Mouse (Mus musculus): Measurements from ENCODE around the gene Oog4. TPM values are rescaled to one million over a fixed set of nuclear protein-coding genes. Genes with fewer than 3 reads are reported as not detected.
"Not testable (repeated sequence)": the region's sequence is repeated elsewhere in the genome, so short reads cannot be mapped to it uniquely, and the experiment has no call there.

Oog4 gene
- polyA plus RNA-seq (2014; fragmentation: Nextera tagmentation; extraction: Ambion mirVana) = not detected in 2 replicates

DNA sequence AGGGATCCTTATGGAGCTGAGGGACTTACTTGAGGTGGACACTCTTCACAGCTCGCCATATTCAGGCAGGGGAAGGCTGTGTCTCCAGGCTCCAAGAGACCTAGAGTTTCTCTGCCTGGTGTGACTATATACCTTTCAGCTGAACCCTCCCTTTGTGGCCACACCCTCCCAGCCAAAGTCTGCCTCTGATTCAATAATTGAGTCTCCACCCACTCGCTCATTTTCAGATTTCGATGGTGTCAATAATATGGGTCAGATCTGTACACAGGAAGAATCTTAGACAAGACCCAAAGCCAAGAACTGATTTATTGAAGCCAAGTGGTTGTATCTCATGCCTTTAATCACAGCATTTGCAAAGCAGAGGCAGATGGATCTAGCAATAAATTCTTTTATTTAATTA lies at the start of gene Oog4:
Oog4 (minus strand) TSS at position 101 of the 400 bp plus-strand sequence.
- no peaks in the 10 kb centered on the region for H3K9me3 ChIP-seq (ENCODE audit: control insufficient read depth, low read depth, low read length)
- WGBS = 84% methylated on average over 3 of the region's 3 CpGs
- no peak within 1 kb of the TSS for H3K4me3 ChIP-seq (ENCODE audit: low read depth, low read length)
- no peaks in the 10 kb centered on the region for H3K4me1 ChIP-seq (ENCODE audit: control insufficient read depth, insufficient read depth, low read length)
- no peak within 1 kb of the TSS for H3K4me2 ChIP-seq (replicated peaks; ENCODE audit: low read depth, low read length)
- H3K27ac ChIP-seq (ENCODE audit: low read length) = no peak within 1 kb of the TSS
- no peaks in the 10 kb centered on the region for H3K36me3 ChIP-seq (ENCODE audit: control insufficient read depth, insufficient read depth, low read length)
- H3K9ac ChIP-seq (replicated peaks; ENCODE audit: low read depth, low read length) = no peak within 1 kb of the TSS
- no peaks in the 10 kb centered on the region for H3K27me3 ChIP-seq (ENCODE audit: control insufficient read depth, insufficient read depth, low read length)
- no peak for ATAC-seq (ENCODE audit: insufficient number of reproducible peaks, insufficient read depth, low FRiP score, low read depth)

GRCm38 (mm10) chr4:143426770-143427169 lies 23.4 kb downstream of the Oog4 start:
- not testable (repeated sequence) for H3K9me3 ChIP-seq (ENCODE audit: control insufficient read depth, low read depth, low read length); H3K36me3 ChIP-seq (ENCODE audit: control insufficient read depth, insufficient read depth, low read length); H3K9ac ChIP-seq (replicated peaks; ENCODE audit: low read depth, low read length); H3K4me2 ChIP-seq (replicated peaks; ENCODE audit: low read depth, low read length); H3K27me3 ChIP-seq (ENCODE audit: control insufficient read depth, insufficient read depth, low read length); H3K4me3 ChIP-seq (ENCODE audit: low read depth, low read length); H3K4me1 ChIP-seq (ENCODE audit: control insufficient read depth, insufficient read depth, low read length); H3K27ac ChIP-seq (ENCODE audit: low read length)
- WGBS = 59% methylated on average over 5 of the region's 5 CpGs
- ATAC-seq (ENCODE audit: insufficient number of reproducible peaks, insufficient read depth, low FRiP score, low read depth) = peak; percentile 23; the same call in 1 of the 2 replicates

- Histone ChIP-seq H3K4me3 (ENCODE audit: low read depth, low read length) (no peak overlapping the region), H3K9ac (replicated peaks; ENCODE audit: low read depth, low read length) (no peak overlapping the region), H3K27me3 (ENCODE audit: control insufficient read depth, insufficient read depth, low read length) (no peaks in the 10 kb centered on the region), H3K36me3 (ENCODE audit: control insufficient read depth, insufficient read depth, low read length) (peaks cover 31% of the 10 kb centered on the region), H3K4me2 (replicated peaks; ENCODE audit: low read depth, low read length) (no peak overlapping the region), H3K4me1 (ENCODE audit: control insufficient read depth, insufficient read depth, low read length) (no peaks in the 10 kb centered on the region), H3K27ac (ENCODE audit: low read length) (no peak overlapping the region), H3K9me3 (ENCODE audit: control insufficient read depth, low read depth, low read length) (no peaks in the 10 kb centered on the region)
- 95% methylated on average over 3 of the region's 3 CpGs for WGBS
- ATAC-seq (ENCODE audit: insufficient number of reproducible peaks, insufficient read depth, low FRiP score, low read depth) = no peak
These were observed 36.0 kb downstream of the Oog4 start for GRCm38 (mm10) chr4:143414121-143414520.

- Histone ChIP-seq H3K9me3 (ENCODE audit: control insufficient read depth, low read depth, low read length) (no peaks in the 10 kb centered on the region), H3K4me2 (replicated peaks; ENCODE audit: low read depth, low read length) (no peak overlapping the region), H3K27ac (ENCODE audit: low read length) (no peak overlapping the region), H3K27me3 (ENCODE audit: control insufficient read depth, insufficient read depth, low read length) (no peaks in the 10 kb centered on the region), H3K9ac (replicated peaks; ENCODE audit: low read depth, low read length) (no peak overlapping the region), H3K4me3 (ENCODE audit: low read depth, low read length) (no peak overlapping the region), H3K4me1 (ENCODE audit: control insufficient read depth, insufficient read depth, low read length) (no peaks in the 10 kb centered on the region), H3K36me3 (ENCODE audit: control insufficient read depth, insufficient read depth, low read length) (peaks cover 26% of the 10 kb centered on the region)
- ATAC-seq (ENCODE audit: insufficient number of reproducible peaks, insufficient read depth, low FRiP score, low read depth) = no peak
- 93% methylated on average over 1 of the region's 1 CpGs for WGBS
These were observed 36.5 kb downstream of the Oog4 start for GRCm38 (mm10) chr4:143413621-143414020.

DNA sequence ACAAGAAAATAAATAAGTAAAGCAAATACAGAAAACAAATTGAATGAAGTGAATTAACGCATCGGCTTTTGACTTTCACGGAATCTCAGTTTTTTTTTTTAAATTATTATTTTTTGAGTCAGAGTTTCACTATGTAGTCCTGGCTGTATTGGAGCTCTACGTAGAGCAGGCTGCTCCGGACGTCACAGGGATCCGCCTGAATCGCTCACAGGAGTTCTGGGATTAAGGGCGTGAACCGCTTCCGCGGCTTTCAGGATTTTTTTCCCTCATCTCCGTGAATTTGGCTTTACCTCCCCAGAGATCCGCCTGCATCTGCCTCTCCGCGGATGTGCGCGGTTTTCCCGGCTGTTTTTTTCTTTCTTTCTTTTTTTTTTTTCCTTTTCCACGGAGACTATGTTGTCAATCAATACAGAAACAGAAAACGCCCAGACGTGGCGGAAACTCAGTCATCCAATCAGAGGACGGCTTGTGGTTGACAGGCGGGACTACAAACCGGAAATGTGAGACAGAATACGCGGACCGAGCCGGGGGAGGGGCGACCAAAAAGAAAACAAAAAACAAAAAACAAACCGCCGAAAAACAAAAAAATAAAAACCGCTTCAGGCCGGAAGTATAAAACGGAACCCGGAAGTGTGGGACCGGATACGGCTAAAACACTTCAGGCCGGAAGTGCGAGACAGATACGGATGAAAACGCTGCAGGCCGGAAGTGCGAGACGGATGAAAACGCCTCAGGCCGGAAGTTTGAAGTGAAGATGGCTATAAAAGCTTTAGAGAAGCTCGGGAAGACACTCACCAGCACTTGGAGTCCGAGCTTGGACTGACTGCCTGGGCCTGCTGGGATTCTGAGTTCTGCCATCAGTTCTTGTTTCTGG lies 37.7 kb downstream of the Oog4 start, which contains the start of gene Pramef8:
Pramef8 (plus strand) TSS at position 208 of the 874 bp plus-strand sequence.
- no peaks in the 10 kb centered on the region for H3K27me3 ChIP-seq (ENCODE audit: control insufficient read depth, insufficient read depth, low read length)
- WGBS = under 1% methylated on average over 50 of the region's 50 CpGs
- no peaks in the 10 kb centered on the region for H3K9me3 ChIP-seq (ENCODE audit: control insufficient read depth, low read depth, low read length)
- peak within 1 kb of the TSS; percentile 43 for H3K4me2 ChIP-seq (replicated peaks; ENCODE audit: low read depth, low read length)
- peaks cover 14% of the 10 kb centered on the region for H3K36me3 ChIP-seq (ENCODE audit: control insufficient read depth, insufficient read depth, low read length)
- peak within 1 kb of the TSS; percentile 51 for H3K4me3 ChIP-seq (ENCODE audit: low read depth, low read length)
- peak; percentile 90 for ATAC-seq (ENCODE audit: insufficient number of reproducible peaks, insufficient read depth, low FRiP score, low read depth)
- H3K27ac ChIP-seq (ENCODE audit: low read length) = peak within 1 kb of the TSS; percentile 72
- peak within 1 kb of the TSS; percentile 45 for H3K9ac ChIP-seq (replicated peaks; ENCODE audit: low read depth, low read length)
- no peaks in the 10 kb centered on the region for H3K4me1 ChIP-seq (ENCODE audit: control insufficient read depth, insufficient read depth, low read length)

GRCm38 (mm10) chr4:143411566-143412218 lies 38.4 kb downstream of the Oog4 start:
- H3K9me3 ChIP-seq (ENCODE audit: control insufficient read depth, low read depth, low read length) = no peaks in the 10 kb centered on the region
- 0 out of 2 replicates have a peak overlapping the region, but pooled peaks have one; percentile 45 for H3K9ac ChIP-seq (replicated peaks; ENCODE audit: low read depth, low read length)
- peak overlapping the region; percentile 51 for H3K4me3 ChIP-seq (ENCODE audit: low read depth, low read length)
- H3K27me3 ChIP-seq (ENCODE audit: control insufficient read depth, insufficient read depth, low read length) = no peaks in the 10 kb centered on the region
- peaks cover 6% of the 10 kb centered on the region for H3K36me3 ChIP-seq (ENCODE audit: control insufficient read depth, insufficient read depth, low read length)
- H3K4me2 ChIP-seq (replicated peaks; ENCODE audit: low read depth, low read length) = peak overlapping the region; percentile 43
- 69% methylated on average over 5 of the region's 5 CpGs for WGBS
- H3K27ac ChIP-seq (ENCODE audit: low read length) = no peak overlapping the region
- H3K4me1 ChIP-seq (ENCODE audit: control insufficient read depth, insufficient read depth, low read length) = no peaks in the 10 kb centered on the region
- ATAC-seq (ENCODE audit: insufficient number of reproducible peaks, insufficient read depth, low FRiP score, low read depth) = no peak

DNA sequence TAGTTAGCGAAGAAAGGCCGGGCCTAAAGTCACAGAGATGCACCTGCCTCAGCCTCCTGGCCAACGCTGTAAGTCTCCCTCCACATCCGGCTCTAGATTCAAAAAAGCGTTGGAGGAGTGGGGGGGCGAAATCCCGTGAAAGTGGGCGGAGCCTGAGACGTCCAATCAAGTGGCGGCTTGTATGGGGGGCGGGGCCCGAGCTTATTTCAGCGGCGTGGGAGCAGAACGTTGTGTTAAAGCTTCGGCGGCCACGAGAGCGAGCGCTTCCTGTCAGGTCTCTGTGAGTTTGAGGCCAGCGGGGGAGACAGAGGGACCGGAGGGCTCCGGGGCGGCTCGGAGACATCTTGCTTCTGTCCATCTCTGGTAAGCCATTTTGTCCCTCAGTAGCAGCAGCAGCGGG lies 55.9 kb downstream of the Oog4 start, which contains the start of gene Pramel1:
Pramel1 (plus strand) TSS at position 248 of the 400 bp plus-strand sequence.
- Histone ChIP-seq H3K4me1 (ENCODE audit: control insufficient read depth, insufficient read depth, low read length) (no peaks in the 10 kb centered on the region), H3K4me2 (replicated peaks; ENCODE audit: low read depth, low read length) (no peak within 1 kb of the TSS), H3K9me3 (ENCODE audit: control insufficient read depth, low read depth, low read length) (no peaks in the 10 kb centered on the region), H3K27me3 (ENCODE audit: control insufficient read depth, insufficient read depth, low read length) (no peaks in the 10 kb centered on the region), H3K9ac (replicated peaks; ENCODE audit: low read depth, low read length) (no peak within 1 kb of the TSS), H3K4me3 (ENCODE audit: low read depth, low read length) (no peak within 1 kb of the TSS), H3K36me3 (ENCODE audit: control insufficient read depth, insufficient read depth, low read length) (no peaks in the 10 kb centered on the region), H3K27ac (ENCODE audit: low read length) (no peak within 1 kb of the TSS)
- 78% methylated on average over 26 of the region's 26 CpGs for WGBS
- ATAC-seq (ENCODE audit: insufficient number of reproducible peaks, insufficient read depth, low FRiP score, low read depth) = no peak

GRCm38 (mm10) chr4:143388955-143389702 lies 61.0 kb downstream of the Oog4 start:
- Histone ChIP-seq H3K4me2 (replicated peaks; ENCODE audit: low read depth, low read length) (peak overlapping the region; percentile 40), H3K27ac (ENCODE audit: low read length) (no peak overlapping the region), H3K9ac (replicated peaks; ENCODE audit: low read depth, low read length) (no peak overlapping the region), H3K4me3 (ENCODE audit: low read depth, low read length) (peak overlapping the region; percentile 30; the same call in 1 of the 2 replicates), H3K4me1 (ENCODE audit: control insufficient read depth, insufficient read depth, low read length) (no peaks in the 10 kb centered on the region), H3K36me3 (ENCODE audit: control insufficient read depth, insufficient read depth, low read length) (no peaks in the 10 kb centered on the region), H3K27me3 (ENCODE audit: control insufficient read depth, insufficient read depth, low read length) (no peaks in the 10 kb centered on the region), H3K9me3 (ENCODE audit: control insufficient read depth, low read depth, low read length) (no peaks in the 10 kb centered on the region)
- WGBS = 9% methylated on average over 29 of the region's 43 CpGs
- ATAC-seq (ENCODE audit: insufficient number of reproducible peaks, insufficient read depth, low FRiP score, low read depth) = peak; percentile 88

All from stomach, embryonic 14.5 days (tissue).